Mouse (Mus musculus) left cerebral cortex, adult 2 months (tissue): ENCODE measurements at regions not wholly inside any gene's neighbourhood (a gene's known extent, or its start where the extent isn't known, plus 50 kb on each side); places are given as distances from the start of the nearest gene placed in this dataset.

Source experiments
- DNase-seq, 2 experiments: peaks; one replicate each; pipeline ENCODE4 v3.0.0; 2021 to 2022; ENCODE audit warnings: low spot score in 2 of 2, mixed read lengths in 1 of 2; ENCODE audit errors: extremely low spot score in 1 of 2
- H3K27ac ChIP-seq: fragments of 200-600 bp; 2 replicates; pipeline ENCODE4 v1.8.1; 2022
- H3K4me3 ChIP-seq: fragments of 200-600 bp; 2 replicates; pipeline ENCODE4 v1.8.1; 2022
- CTCF ChIP-seq: fragments of 200-600 bp; IDR thresholded peaks from 2 replicates; pipeline ENCODE4 v1.8.1; 2022; ENCODE audit warnings: antibody characterized with exemption, mild to moderate bottlenecking, moderate library complexity
- intact Hi-C: fragments of 180-260 bp; cut with DNase I; formaldehyde crosslinking; loops from one replicate; pipeline ENCODE4 v1.15.1; 2025

GRCm38 (mm10) chr1:157709117-157709516 lies 202.6 kb downstream of the Sec16b start:
- DNase-seq: no peak
- intact Hi-C loops: no loop called here
- H3K27ac ChIP-seq: no peak overlapping the region
- no peak overlapping the region for H3K4me3 ChIP-seq
- no peak for TF ChIP-seq CTCF

GRCm38 (mm10) chr1:157710870-157711269 lies 204.3 kb downstream of the Sec16b start:
- intact Hi-C loops: no loop called here
- H3K27ac ChIP-seq: no peak overlapping the region
- no peak for TF ChIP-seq CTCF
- DNase-seq: no peak
- H3K4me3 ChIP-seq: no peak overlapping the region

GRCm38 (mm10) chr1:157712519-157712918 lies 206.0 kb downstream of the Sec16b start:
- H3K4me3 ChIP-seq: no peak overlapping the region
- intact Hi-C loops: no loop called here
- TF ChIP-seq CTCF: no peak
- H3K27ac ChIP-seq: no peak overlapping the region
- DNase-seq: no peak

- no peak for DNase-seq
- TF ChIP-seq CTCF: no peak
- no peak overlapping the region for H3K4me3 ChIP-seq
- intact Hi-C loops: no loop called here
- H3K27ac ChIP-seq: no peak overlapping the region
Observed at GRCm38 (mm10) chr1:157713851-157714250, 207.3 kb downstream of the Sec16b start.

- H3K27ac ChIP-seq: no peak overlapping the region
- no peak for TF ChIP-seq CTCF
- intact Hi-C loops: no loop called here
- DNase-seq: no peak
- H3K4me3 ChIP-seq: no peak overlapping the region
Observed at GRCm38 (mm10) chr1:157715632-157716031, 209.1 kb downstream of the Sec16b start.

- TF ChIP-seq CTCF: no peak
- intact Hi-C loops: no loop called here
- no peak overlapping the region for H3K27ac ChIP-seq
- no peak overlapping the region for H3K4me3 ChIP-seq
- no peak for DNase-seq
Observed at GRCm38 (mm10) chr1:157717131-157717530, 210.6 kb downstream of the Sec16b start.

GRCm38 (mm10) chr1:157721946-157722345 lies 215.4 kb downstream of the Sec16b start:
- intact Hi-C loops: no loop called here
- Histone ChIP-seq H3K4me3 (no peak overlapping the region), H3K27ac (no peak overlapping the region)
- DNase-seq: no peak
- TF ChIP-seq CTCF: no peak

GRCm38 (mm10) chr1:157731124-157731523 lies 224.6 kb downstream of the Sec16b start:
- Histone ChIP-seq H3K27ac (no peak overlapping the region), H3K4me3 (no peak overlapping the region)
- intact Hi-C loops: no loop called here
- TF ChIP-seq CTCF: no peak
- DNase-seq: no peak

- no peak for TF ChIP-seq CTCF
- H3K27ac ChIP-seq: no peak overlapping the region
- intact Hi-C loops: loop anchor here (5.0 to 10.0 kb wide), 2 partner anchors 516 to 774 kb away; no protein-coding TSS in a partner anchor
- no peak overlapping the region for H3K4me3 ChIP-seq
- no peak for DNase-seq
Observed at GRCm38 (mm10) chr1:157740725-157741665, 234.5 kb downstream of the Sec16b start.

- Histone ChIP-seq H3K27ac (no peak overlapping the region), H3K4me3 (no peak overlapping the region)
- intact Hi-C loops: loop anchor here (2.0 to 10.0 kb wide), 4 partner anchors 521 to 907 kb away; no protein-coding TSS in a partner anchor
- DNase-seq: peak; percentile 70
- peak; percentile 86 for TF ChIP-seq CTCF
Observed at GRCm38 (mm10) chr1:157745611-157746010, 239.1 kb downstream of the Sec16b start.

GRCm38 (mm10) chr1:157755015-157755649 lies 248.6 kb downstream of the Sec16b start:
- no peak for DNase-seq
- no peak for TF ChIP-seq CTCF
- intact Hi-C loops: no loop called here
- H3K27ac ChIP-seq: no peak overlapping the region
- H3K4me3 ChIP-seq: no peak overlapping the region

GRCm38 (mm10) chr1:157756977-157757376 lies 250.4 kb downstream of the Sec16b start:
- TF ChIP-seq CTCF: no peak
- intact Hi-C loops: no loop called here
- DNase-seq: no peak

More at GRCm38 (mm10) chr1:157756977-157757376, 250.4 kb downstream of the Sec16b start:
- H3K27ac ChIP-seq: no peak overlapping the region
- H3K4me3 ChIP-seq: no peak overlapping the region
